Mouse (Mus musculus): ENCODE data around the gene Mmrn2. TPM values are rescaled to one million over a fixed set of nuclear protein-coding genes. Genes with fewer than 3 reads are reported as not detected.

Gene Mmrn2
- 0.18 TPM for polyA plus RNA-seq (2017; shearing (Covaris generic))

GRCm38 (mm10) chr14:34375415-34375904, at the start of gene Mmrn2:
Gene Mmrn2, plus strand, starts transcription at chr14:34375465.

GRCm38 (mm10) chr14:34355301-34355700, 20.0 kb upstream of the Mmrn2 start, which contains the start of gene Fam25c:
Gene Fam25c, minus strand, starts transcription at chr14:34355433.

GRCm38 (mm10) chr14:34374577-34374976, 688 bp upstream of the Mmrn2 start, which contains the start of gene Sncg:
Gene Sncg, minus strand, starts transcription at chr14:34374789.

Other genes with a start within 250 kb of the Mmrn2 start
- gene Npy4r, start 223.0 kb upstream of the Mmrn2 start, polyA plus RNA-seq (2017; shearing (Covaris generic)): not detected
- gene Gprin2, start 173.8 kb upstream of the Mmrn2 start, polyA plus RNA-seq (2017; shearing (Covaris generic)): not detected
- not detected for gene Syt15, start 155.9 kb upstream of the Mmrn2 start, polyA plus RNA-seq (2017; shearing (Covaris generic))
- gene Shld2, start 65.0 kb upstream of the Mmrn2 start, polyA plus RNA-seq (2017; shearing (Covaris generic)): 6.8 TPM
- gene Glud1, start 64.7 kb upstream of the Mmrn2 start, polyA plus RNA-seq (2017; shearing (Covaris generic)): 13.0 TPM
- gene Fam25c, start 20.0 kb upstream of the Mmrn2 start, polyA plus RNA-seq (2017; shearing (Covaris generic)): not detected
- not detected for gene Sncg, start 676 bp upstream of the Mmrn2 start, polyA plus RNA-seq (2017; shearing (Covaris generic))
- 0.16 TPM for gene Bmpr1a, start 127.9 kb downstream of the Mmrn2 start, polyA plus RNA-seq (2017; shearing (Covaris generic))
- not detected for gene 9230112D13Rik, start 147.3 kb downstream of the Mmrn2 start, polyA plus RNA-seq (2017; shearing (Covaris generic))
- gene Ldb3, start 213.2 kb downstream of the Mmrn2 start, polyA plus RNA-seq (2017; shearing (Covaris generic)): not detected
- not detected for gene Opn4, start 224.7 kb downstream of the Mmrn2 start, polyA plus RNA-seq (2017; shearing (Covaris generic))

Data from activated CD4-positive, CD25-positive, alpha-beta regulatory T cell, adult 9 weeks (primary cell).